Mouse (Mus musculus): Measurements from ENCODE around the gene Hmcn1.

Hmcn1 gene

GRCm38 (mm10) chr1:150631035-150631855, 362.0 kb downstream of the Hmcn1 start:
- DNase-seq, result no peak

DNA sequence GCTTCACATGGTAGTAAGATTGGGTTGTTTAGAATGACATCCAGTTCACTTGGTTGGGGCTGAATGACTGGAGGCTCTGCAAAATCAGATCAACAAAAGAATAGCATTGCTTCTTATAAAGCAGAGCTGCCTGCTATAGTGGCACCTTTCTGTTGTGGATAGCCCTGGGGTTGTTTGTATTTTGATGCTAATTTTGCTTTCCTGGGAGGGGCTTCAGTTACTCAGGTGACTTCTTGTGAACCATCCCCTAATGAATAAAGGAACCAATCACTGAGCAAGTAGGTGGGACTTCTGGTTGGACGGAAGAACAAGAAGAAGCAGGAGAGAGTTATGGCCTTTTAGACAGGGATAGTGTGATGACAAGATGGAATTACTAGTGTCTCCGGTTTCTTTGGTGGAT, 370.0 kb downstream of the Hmcn1 start:
- no peak for DNase-seq

- no peak for DNase-seq
These were observed 382.7 kb downstream of the Hmcn1 start for GRCm38 (mm10) chr1:150610539-150610938.

DNA sequence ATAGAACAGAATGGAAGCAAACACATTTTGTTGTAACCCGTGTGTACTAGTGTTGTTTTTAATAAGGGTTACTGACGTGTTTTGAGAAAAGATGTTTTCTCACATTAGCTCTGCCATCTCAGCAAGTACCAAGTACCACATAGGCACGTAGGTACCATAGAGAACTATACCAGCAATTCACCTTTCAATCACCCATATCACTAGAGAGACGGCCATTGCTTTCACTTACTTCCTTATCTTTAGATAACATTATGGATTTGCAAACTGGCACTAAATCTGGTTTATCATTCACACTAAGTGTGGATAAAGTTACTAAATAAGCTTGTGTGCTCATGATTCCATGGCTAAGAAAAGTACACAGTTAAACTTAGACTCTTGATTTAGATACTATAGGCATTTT, 387.1 kb downstream of the Hmcn1 start:
- no peak for DNase-seq

DNA sequence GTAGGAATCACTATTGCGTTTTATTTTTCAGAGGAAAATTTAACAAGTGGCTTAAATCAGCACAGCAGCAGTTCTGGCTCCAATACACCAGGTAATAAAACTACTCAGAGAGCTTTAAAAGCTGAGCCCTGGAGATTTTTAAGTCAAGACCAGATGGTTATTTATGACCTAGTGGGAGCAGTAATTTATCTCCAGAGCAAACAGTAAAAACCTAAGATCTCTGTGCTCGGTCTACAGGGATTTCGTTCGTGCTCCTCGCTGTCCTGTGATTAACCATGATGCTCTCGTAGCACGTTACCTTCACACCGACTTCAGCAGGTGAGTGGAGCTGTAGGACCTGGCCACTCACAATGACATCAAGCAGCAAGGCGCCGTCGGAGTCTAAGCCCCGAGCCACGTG, 399.6 kb downstream of the Hmcn1 start:
- no peak for DNase-seq

- peak; percentile 78 for DNase-seq
These were observed 402.0 kb downstream of the Hmcn1 start for GRCm38 (mm10) chr1:150591253-150591652.

DNA sequence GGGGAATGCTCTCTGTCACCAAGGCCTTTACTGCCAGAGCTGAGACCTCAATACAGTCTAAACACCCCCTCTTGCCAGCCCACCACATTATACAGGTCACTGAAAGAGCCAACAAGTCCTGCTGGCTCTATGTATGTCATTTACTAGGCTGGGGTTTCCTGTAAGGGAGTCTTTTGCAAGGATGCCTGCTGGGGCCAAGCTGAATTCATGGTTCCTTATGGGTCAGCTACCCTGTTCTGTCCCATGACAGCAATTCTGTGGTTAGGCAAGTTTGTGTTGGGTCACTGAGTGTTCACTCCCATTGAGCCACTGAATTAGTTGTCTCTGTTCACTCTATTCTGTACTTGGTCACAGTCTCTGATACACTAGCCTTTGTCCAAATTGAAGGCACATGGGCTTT, 405.8 kb downstream of the Hmcn1 start:
- no peak for DNase-seq

- DNase-seq, result no peak
These were observed 408.8 kb downstream of the Hmcn1 start for GRCm38 (mm10) chr1:150584477-150584876.

DNA sequence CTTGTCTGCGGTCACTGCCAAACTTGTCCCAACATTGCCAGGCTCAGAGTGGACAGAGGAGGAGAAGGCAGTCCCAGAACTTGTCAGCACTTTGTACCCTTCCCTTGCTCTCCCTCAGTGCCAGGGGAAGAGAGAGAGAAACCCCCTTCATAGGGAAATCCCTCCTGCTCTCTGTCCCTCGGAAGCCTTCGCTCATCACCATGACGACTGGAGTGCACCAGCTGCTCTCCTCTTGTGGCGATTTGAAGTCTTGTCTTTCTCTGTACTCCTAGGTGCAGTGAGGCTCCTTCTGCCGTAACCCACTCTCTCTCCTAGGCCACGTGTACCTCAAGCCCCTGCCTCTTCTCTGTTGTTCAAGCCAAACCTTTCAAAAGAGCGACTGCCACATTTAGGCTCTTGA, 409.5 kb downstream of the Hmcn1 start:
- no peak for DNase-seq

GRCm38 (mm10) chr1:150580561-150580960, 412.7 kb downstream of the Hmcn1 start:
- no peak for DNase-seq

GRCm38 (mm10) chr1:150573407-150573806, 419.8 kb downstream of the Hmcn1 start:
- no peak for DNase-seq

DNA sequence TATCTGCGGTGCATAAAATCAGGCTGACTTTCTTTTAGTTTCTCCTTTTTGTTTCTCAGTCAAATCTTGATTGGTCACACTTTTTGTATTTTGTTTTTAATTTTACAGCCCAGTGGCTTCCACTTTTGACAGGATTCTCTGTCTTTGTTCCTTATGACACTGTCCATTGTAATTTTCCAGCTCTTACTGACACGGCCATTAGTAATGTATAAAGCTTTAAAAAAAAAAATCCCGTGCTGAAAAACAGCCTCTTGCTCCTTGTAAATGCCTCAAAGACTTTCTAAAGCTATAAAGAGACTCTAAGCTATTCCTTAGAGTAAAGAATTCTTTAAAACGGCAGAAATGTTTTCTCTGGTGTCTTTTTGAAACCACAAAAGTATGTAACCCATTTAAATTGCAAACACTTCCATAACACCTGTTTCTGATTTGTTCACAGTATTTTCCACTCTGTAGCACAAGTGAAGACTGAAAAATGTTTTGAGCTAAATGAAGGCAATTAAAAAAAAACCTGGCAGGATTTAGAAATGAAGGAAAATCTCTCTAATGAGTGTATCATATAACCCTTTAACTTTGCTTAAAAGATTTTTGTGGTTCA, 422.6 kb downstream of the Hmcn1 start:
- DNase-seq, result no peak

DNA sequence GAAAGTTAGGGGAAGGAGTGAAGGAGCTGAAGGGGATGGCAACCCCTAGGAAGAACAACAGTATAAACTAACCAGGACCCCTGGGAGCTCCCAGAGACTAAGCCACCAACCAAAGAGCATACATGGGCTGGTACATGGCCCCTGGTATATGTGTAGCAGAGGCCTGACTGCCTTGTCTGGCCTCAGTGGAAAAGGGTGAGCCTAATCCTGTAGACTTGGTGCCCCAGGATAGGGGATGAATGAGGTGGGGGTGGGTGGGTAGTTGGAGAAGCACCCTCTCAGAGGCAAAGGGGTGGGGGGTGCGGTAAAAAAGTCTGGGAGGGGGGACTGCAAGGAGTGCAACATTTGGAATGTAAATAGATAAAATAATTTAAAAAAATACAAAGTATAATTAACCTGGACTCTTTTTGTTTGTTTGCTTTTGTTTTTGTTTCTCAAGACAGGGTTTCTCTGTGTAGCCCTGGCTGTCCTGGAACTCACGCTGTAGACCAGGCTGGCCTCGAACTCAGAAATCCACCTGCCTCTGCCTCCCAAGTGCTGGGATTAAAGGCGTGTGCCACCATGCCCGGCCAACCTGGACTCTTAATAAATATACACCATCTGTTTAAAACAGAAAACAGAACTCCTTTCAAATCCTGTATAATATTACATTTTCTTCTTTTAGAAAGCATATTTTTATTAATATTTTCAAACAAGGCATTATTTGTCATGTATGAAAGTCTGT, 423.3 kb downstream of the Hmcn1 start:
- DNase-seq, result no peak

GRCm38 (mm10) chr1:150566287-150566686, 426.9 kb downstream of the Hmcn1 start:
- no peak for DNase-seq

GRCm38 (mm10) chr1:150556621-150557020, 436.6 kb downstream of the Hmcn1 start:
- DNase-seq, result no peak

- DNase-seq, result no peak
These were observed 441.8 kb downstream of the Hmcn1 start for GRCm38 (mm10) chr1:150551390-150551789.

DNA sequence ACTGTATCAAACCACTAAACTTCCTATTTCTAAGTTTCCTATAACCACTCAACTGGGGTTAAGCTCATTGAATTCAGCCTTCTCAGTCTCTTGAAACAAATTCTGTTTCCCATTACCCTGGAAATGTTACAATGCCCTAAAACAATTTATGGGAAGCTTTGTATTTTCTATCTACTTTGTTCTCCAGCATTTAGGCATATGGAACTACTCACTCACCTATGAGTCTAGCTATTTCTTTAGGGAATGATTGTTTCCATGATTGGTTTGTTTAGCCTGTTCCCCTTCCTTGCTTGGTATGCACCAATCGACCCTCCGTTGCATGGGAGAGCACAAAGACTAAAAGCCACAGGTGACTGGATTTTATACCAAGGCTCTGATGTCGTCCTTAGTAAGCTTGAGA, 446.8 kb downstream of the Hmcn1 start:
- DNase-seq, result no peak

- DNase-seq, result peak; percentile 55
These were observed 453.0 kb downstream of the Hmcn1 start for GRCm38 (mm10) chr1:150540267-150540666.

- DNase-seq, result no peak
These were observed 455.7 kb downstream of the Hmcn1 start for GRCm38 (mm10) chr1:150537410-150538128.

DNA sequence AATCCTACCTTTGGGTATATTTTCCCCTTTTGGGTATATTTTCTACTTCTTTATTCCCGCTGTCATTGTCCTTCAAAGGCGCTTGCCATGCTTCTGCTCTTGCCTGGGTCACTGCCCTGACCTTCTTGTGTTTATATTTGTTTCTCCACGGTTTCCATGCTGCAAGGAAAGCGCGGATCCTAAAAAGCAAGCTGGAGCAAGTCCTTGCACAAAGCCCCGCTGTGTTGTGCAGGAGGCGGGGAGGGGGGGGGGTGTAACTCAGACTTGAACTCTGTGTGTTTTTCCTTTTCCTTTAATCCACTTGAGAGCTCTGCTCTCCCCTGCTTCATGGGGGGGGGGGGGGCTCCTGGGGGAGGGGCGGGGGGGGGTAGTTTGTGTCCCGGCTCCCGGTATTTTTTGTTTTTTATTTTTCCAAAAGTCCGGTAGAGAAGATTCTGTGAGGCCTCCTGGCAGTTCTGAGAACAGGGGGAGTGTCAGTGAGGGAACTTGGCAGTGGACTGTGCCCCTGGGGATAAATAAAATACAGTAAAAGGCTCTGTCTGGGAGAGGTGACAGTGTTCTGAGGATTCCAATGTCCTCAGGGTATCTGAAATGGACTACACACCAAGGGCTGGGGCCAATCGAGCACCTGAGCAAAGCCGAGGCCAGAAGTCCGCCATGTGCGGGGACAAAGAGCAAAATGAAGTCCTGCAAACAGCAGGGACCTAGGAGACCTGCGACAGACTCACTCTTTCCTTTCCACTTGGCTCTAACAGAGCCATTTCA, 457.3 kb downstream of the Hmcn1 start:
- DNase-seq, result peak; percentile 45

DNA sequence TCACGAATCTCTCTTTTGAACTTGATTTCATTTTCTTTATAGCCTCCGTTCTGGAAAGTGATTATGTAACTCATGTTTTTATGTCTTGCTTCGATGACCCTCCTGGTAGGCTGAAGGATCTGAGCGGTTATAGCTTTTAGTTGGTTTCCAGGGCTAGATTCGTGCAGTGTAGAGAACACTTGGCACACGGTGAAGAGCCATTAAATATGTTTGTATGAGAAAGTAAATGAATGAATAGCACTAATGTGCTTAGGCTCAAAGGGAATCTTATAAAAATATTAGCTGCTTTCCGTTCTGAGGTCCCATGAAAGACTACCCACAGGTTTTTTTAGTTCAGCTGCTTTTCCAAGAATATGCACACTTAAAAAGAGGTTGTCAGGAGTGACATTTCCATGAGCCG, 458.6 kb downstream of the Hmcn1 start:
- DNase-seq, result no peak

DNA sequence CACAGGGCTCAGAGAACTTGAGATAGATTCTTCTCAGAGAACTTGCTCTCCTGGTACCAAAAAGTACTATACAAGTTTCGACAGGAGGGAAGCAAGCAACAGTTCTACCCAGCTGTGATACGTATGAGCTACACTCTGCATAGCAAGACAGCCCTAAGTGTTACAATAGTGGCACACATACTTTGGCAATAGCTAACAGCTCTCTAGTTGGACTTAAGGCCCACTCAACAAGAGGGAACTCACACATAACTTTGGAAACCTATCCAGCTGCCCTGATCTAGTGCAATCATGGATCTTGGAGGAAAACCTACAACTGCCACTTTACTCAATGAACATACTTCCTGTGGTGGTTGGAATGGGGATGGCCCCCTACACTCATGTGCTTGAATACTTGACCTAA, 480.2 kb downstream of the Hmcn1 start:
- DNase-seq, result no peak
